Mouse (Mus musculus): ENCODE measurements at regions not wholly inside any gene's neighbourhood (a gene's known extent, or its start where the extent isn't known, plus 50 kb on each side); places are given as distances from the start of the nearest gene placed in this dataset.

GRCm38 (mm10) chr10:96213876-96214275, 77.5 kb downstream of the Gm5426 start:
- TF ChIP-seq MAFK (IDR thresholded peaks at IDR 0.05; ENCODE audit: insufficient replicate concordance, low read length) = no peak
- TF ChIP-seq EP300 (IDR thresholded peaks at IDR 0.05; ENCODE audit: low read length) = no peak
- peak; percentile 46; the same call in 1 of the 2 replicates for TF ChIP-seq SIN3A (IDR thresholded peaks at IDR 0.05; ENCODE audit: low read length)
- TF ChIP-seq HCFC1 (IDR thresholded peaks at IDR 0.05; ENCODE audit: low read depth, low read length) = no peak; the same call in none of the 2 replicates
- TF ChIP-seq USF1 (IDR thresholded peaks at IDR 0.05; ENCODE audit: low read depth, low read length) = no peak

Data from CH12.LX (cell line).